8 mouse cellular contexts compared by ENCODE assay signal in genomic region chr10:53347787-53348755, GRCm38 (mm10). TPM values are rescaled to one million over a fixed set of nuclear protein-coding genes. Genes with fewer than 3 reads are reported as not detected.
DNase-seq lines count a peak whose midpoint lies in the region; ATAC-seq lines count a peak whose summit lies in the region.

No protein-coding gene starts in this region.

- H3K9me3 ChIP-seq in embryonic facial prominence, embryonic 10.5 days, result no peaks in the 10 kb centered on the region
- no peaks in the 10 kb centered on the region for H3K9me3 ChIP-seq in hindbrain, embryonic 14.5 days (ENCODE audit: control insufficient read depth, low read length)

- H3K27me3 ChIP-seq in embryonic facial prominence, embryonic 10.5 days (replicated peaks; ENCODE audit: low read depth, poor library complexity, severe bottlenecking), result no peaks in the 10 kb centered on the region
- no peaks in the 10 kb centered on the region for H3K27me3 ChIP-seq in hindbrain, embryonic 14.5 days (ENCODE audit: control insufficient read depth, insufficient read depth, low read length)

- no peaks in the 10 kb centered on the region for H3K4me1 ChIP-seq in embryonic facial prominence, embryonic 10.5 days
- H3K4me1 ChIP-seq in hindbrain, embryonic 14.5 days (replicated peaks; ENCODE audit: control insufficient read depth, insufficient read depth, low read length), result no peaks in the 10 kb centered on the region

- H3K4me2 ChIP-seq in hindbrain, embryonic 14.5 days (replicated peaks), result no peak overlapping the region

- 60% methylated on average over 10 of the region's 10 CpGs for WGBS in embryonic facial prominence, embryonic 10.5 days
- WGBS in hindbrain, embryonic 14.5 days, result 58% methylated on average over 10 of the region's 10 CpGs

- DNase-seq in gastrocnemius, adult 18-20 months (ENCODE audit: low spot score), result peak; percentile 81
- no peak for DNase-seq in gastrocnemius, postnatal 25 days
- peak; percentile 14 for DNase-seq in adrenal gland, adult 8-10 months
- peak; percentile 30 for DNase-seq in embryonic facial prominence, embryonic 10.5 days (ENCODE audit: low spot score)
- DNase-seq in hindbrain, embryonic 14.5 days (ENCODE audit: low spot score), result peak; percentile 95
- DNase-seq in layer of hippocampus, postnatal 10 days (ENCODE audit: low spot score in 2 of 2), result peak; percentile 39 to 63
- peak; percentile 14 for DNase-seq in right cerebral cortex, postnatal 4 days

- peaks cover 7% of the 10 kb centered on the region for H3K36me3 ChIP-seq in embryonic facial prominence, embryonic 10.5 days (replicated peaks)
- H3K36me3 ChIP-seq in hindbrain, embryonic 14.5 days (replicated peaks; ENCODE audit: control insufficient read depth, insufficient read depth), result peaks cover 5% of the 10 kb centered on the region; the same call in 1 of the 2 replicates

- no peak overlapping the region for H3K4me3 ChIP-seq in embryonic facial prominence, embryonic 10.5 days
- H3K4me3 ChIP-seq in hindbrain, embryonic 14.5 days (replicated peaks; ENCODE audit: low read length), result no peak overlapping the region

- ATAC-seq in hindbrain, embryonic 14.5 days (ENCODE audit: low FRiP score), result peak; percentile 83; the same call in 1 of the 2 replicates
- peak; percentile 93 for ATAC-seq in megakaryocyte-erythroid progenitor cell, adult 5-6 weeks (replicated peaks; ENCODE audit: low FRiP score, low TSS enrichment, poor library complexity, severe bottlenecking)

- no peak overlapping the region for H3K9ac ChIP-seq in hindbrain, embryonic 14.5 days

- H3K27ac ChIP-seq in embryonic facial prominence, embryonic 10.5 days (replicated peaks), result no peak overlapping the region
- no peak overlapping the region for H3K27ac ChIP-seq in hindbrain, embryonic 14.5 days

RNA-seq across cellular contexts. Expression of gene Pln, which starts 10.6 kb away (rescaled TPM):
- total RNA-seq in gastrocnemius, adult 18-20 months (2021), result 10 to 100 TPM in 1 of 2 experiments, 1 to 10 TPM in 1; 8.1 to 69.3 TPM
- total RNA-seq in gastrocnemius, postnatal 25 days (2021), result 1 to 10 TPM; 1.1 to 1.6 TPM
- total RNA-seq in adrenal gland, adult 8-10 months (2022), result under 1 TPM; 0.35 to 0.46 (median 0.41) TPM
- 1.7 and 2.1 TPM in 2 replicates for polyA plus RNA-seq in embryonic facial prominence, embryonic 10.5 days (2016; fragmentation: Nextera tagmentation; extraction: Ambion mirVana)
- polyA plus RNA-seq in hindbrain, embryonic 14.5 days (2014; fragmentation: Nextera tagmentation; extraction: Ambion mirVana), result 0.80 and 1.5 TPM in 2 replicates
- under 1 TPM; 0.34 to 0.47 TPM for total RNA-seq in layer of hippocampus, postnatal 10 days (2021)
- not detected in 2 replicates for total RNA-seq in megakaryocyte-erythroid progenitor cell, adult 5-6 weeks (2014; fragmentation: Nextera tagmentation)
- 0.46 and 0.56 TPM in 2 replicates for total RNA-seq in megakaryocyte-erythroid progenitor cell, adult 5-6 weeks (2017)

RNA-seq across cellular contexts. Expression of gene Cep85l, which starts 31.7 kb away (rescaled TPM):
- total RNA-seq in gastrocnemius, adult 18-20 months (2021), result 10 to 100 TPM; 30.7 to 44.0 TPM
- total RNA-seq in gastrocnemius, postnatal 25 days (2021), result 10 to 100 TPM; 30.7 to 85.6 TPM
- 10 to 100 TPM in 2 of 4 experiments, 1 to 10 TPM in 2; 7.5 to 15.7 (median 11.4) TPM for total RNA-seq in adrenal gland, adult 8-10 months (2022)
- 4.9 and 5.1 TPM in 2 replicates for polyA plus RNA-seq in embryonic facial prominence, embryonic 10.5 days (2016; fragmentation: Nextera tagmentation; extraction: Ambion mirVana)
- 6.0 and 7.8 TPM in 2 replicates for polyA plus RNA-seq in hindbrain, embryonic 14.5 days (2014; fragmentation: Nextera tagmentation; extraction: Ambion mirVana)
- 10 to 100 TPM; 20.9 to 21.4 TPM for total RNA-seq in layer of hippocampus, postnatal 10 days (2021)
- total RNA-seq in megakaryocyte-erythroid progenitor cell, adult 5-6 weeks (2014; fragmentation: Nextera tagmentation), result 9.7 and 16.2 TPM in 2 replicates
- 17.3 and 18.7 TPM in 2 replicates for total RNA-seq in megakaryocyte-erythroid progenitor cell, adult 5-6 weeks (2017)
